Comparison of ENCODE assay signal across 8 mouse cellular contexts in the genomic region with DNA sequence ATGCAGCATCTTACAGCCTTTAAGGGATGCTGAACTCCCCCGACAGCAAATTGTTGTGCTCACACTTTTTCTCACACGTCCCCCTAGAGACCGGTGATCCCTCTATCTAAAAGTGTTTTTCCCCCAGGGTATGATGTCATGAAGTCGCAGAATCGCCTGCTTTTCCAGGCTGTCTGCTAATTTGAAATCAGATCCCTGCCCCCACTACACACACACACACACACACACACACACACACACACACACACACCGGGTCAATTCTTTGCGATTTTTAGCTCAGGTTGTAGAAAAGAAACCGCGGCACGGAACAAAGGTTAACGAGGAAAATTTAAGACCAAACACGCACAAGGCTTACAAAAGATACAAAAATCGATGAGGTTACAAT. TPM values are rescaled to one million over a fixed set of nuclear protein-coding genes. Genes with fewer than 3 reads are reported as not detected.
A peak's percentile ranks its signal among the peaks of the same experiment; 100 is the strongest.
DNase-seq lines count a peak whose midpoint lies in the region; ATAC-seq and TF ChIP-seq lines count a peak whose summit lies in the region.

No protein-coding gene starts in this region.

- WGBS in cerebellum, adult 2 months: 2% methylated on average over 13 of the region's 13 CpGs
- WGBS in lung, postnatal 0 days: 3% methylated on average over 13 of the region's 13 CpGs
- 5% methylated on average over 13 of the region's 13 CpGs for WGBS in limb, embryonic 12.5 days
- WGBS in small intestine, adult 2 months: 2% methylated on average over 13 of the region's 13 CpGs

- H3K9ac ChIP-seq in lung, postnatal 0 days (replicated peaks; ENCODE audit: low read depth): no peak overlapping the region
- H3K9ac ChIP-seq in limb, embryonic 12.5 days (replicated peaks): peak overlapping the region; percentile 77; the same call in 1 of the 2 replicates

- no peaks in the 10 kb centered on the region for H3K36me3 ChIP-seq in lung, postnatal 0 days (ENCODE audit: insufficient read depth, low read length)
- no peaks in the 10 kb centered on the region for H3K36me3 ChIP-seq in limb, embryonic 12.5 days
- H3K36me3 ChIP-seq in small intestine, adult 2 months (ENCODE audit: control insufficient read depth, insufficient read depth, low read length): no peaks in the 10 kb centered on the region

- H3K9me3 ChIP-seq in lung, postnatal 0 days (ENCODE audit: low read length): no peaks in the 10 kb centered on the region
- H3K9me3 ChIP-seq in limb, embryonic 12.5 days: no peaks in the 10 kb centered on the region

- peak overlapping the region; percentile 72 for H3K4me3 ChIP-seq in cerebellum, adult 2 months (replicated peaks; ENCODE audit: insufficient read depth, low read depth, low read length)
- peak overlapping the region; percentile 62 for H3K4me3 ChIP-seq in lung, postnatal 0 days (ENCODE audit: low read depth, low read length)
- peak overlapping the region; percentile 80 for H3K4me3 ChIP-seq in limb, embryonic 12.5 days (replicated peaks)
- peak overlapping the region; percentile 88 for H3K4me3 ChIP-seq in small intestine, adult 2 months (ENCODE audit: low read depth, low read length)

- no peak for DNase-seq in cerebellum, adult 2 months
- DNase-seq in cerebellum, adult 8-10 months: no peak
- peak; percentile 5 for DNase-seq in lung, postnatal 0 days (ENCODE audit: low spot score)
- DNase-seq in lung, postnatal 4 days: no peak
- DNase-seq in thymus, postnatal 10 days (ENCODE audit: low spot score in 2 of 2): no peak
- DNase-seq in frontal cortex, adult 2 months (ENCODE audit: extremely low spot score in 1 of 2, low spot score in 1 of 2): no peak

- H3K27me3 ChIP-seq in cerebellum, adult 2 months (ENCODE audit: control insufficient read depth, insufficient read depth, low read length): no peaks in the 10 kb centered on the region
- peaks cover 4% of the 10 kb centered on the region; the same call in 1 of the 2 replicates for H3K27me3 ChIP-seq in lung, postnatal 0 days (replicated peaks; ENCODE audit: insufficient read depth, low read length)
- peaks cover 16% of the 10 kb centered on the region for H3K27me3 ChIP-seq in limb, embryonic 12.5 days
- peaks cover 10% of the 10 kb centered on the region for H3K27me3 ChIP-seq in small intestine, adult 2 months (ENCODE audit: control insufficient read depth, insufficient read depth, low read length)

- no peak for TF ChIP-seq EP300 in lung, postnatal 0 days (IDR thresholded peaks at IDR 0.05)

- ATAC-seq in lung, postnatal 0 days: no peak
- ATAC-seq in limb, embryonic 12.5 days (ENCODE audit: insufficient number of reproducible peaks, insufficient read depth, low FRiP score, low TSS enrichment, low read depth): no peak

- H3K27ac ChIP-seq in cerebellum, adult 2 months (ENCODE audit: insufficient read depth, low read length): peak overlapping the region; percentile 66
- no peak overlapping the region for H3K27ac ChIP-seq in lung, postnatal 0 days (ENCODE audit: low read length)
- no peak overlapping the region for H3K27ac ChIP-seq in limb, embryonic 12.5 days
- no peak overlapping the region for H3K27ac ChIP-seq in small intestine, adult 2 months (ENCODE audit: insufficient read depth, low read depth, low read length)

- no peak for TF ChIP-seq POLR2A in cerebellum, adult 2 months (IDR thresholded peaks at IDR 0.05; ENCODE audit: borderline replicate concordance, insufficient read depth, low read length)
- TF ChIP-seq POLR2A in small intestine, adult 2 months (IDR thresholded peaks at IDR 0.05; ENCODE audit: low read depth, low read length): no peak

- H3K4me2 ChIP-seq in lung, postnatal 0 days (replicated peaks; ENCODE audit: low read depth, low read length): peak overlapping the region; percentile 96
- peak overlapping the region; percentile 98 for H3K4me2 ChIP-seq in limb, embryonic 12.5 days

- no peak for TF ChIP-seq CTCF in cerebellum, adult 2 months (IDR thresholded peaks at IDR 0.05; ENCODE audit: borderline replicate concordance, insufficient read depth, low read depth, low read length)
- TF ChIP-seq CTCF in lung, postnatal 0 days (IDR thresholded peaks at IDR 0.05): no peak
- no peak for TF ChIP-seq CTCF in small intestine, adult 2 months (IDR thresholded peaks at IDR 0.05; ENCODE audit: extremely low read depth, insufficient read length, insufficient replicate concordance, low read depth, low read length)

- peaks cover 5% of the 10 kb centered on the region for H3K4me1 ChIP-seq in cerebellum, adult 2 months (ENCODE audit: control insufficient read depth, insufficient read depth, low read length)
- H3K4me1 ChIP-seq in lung, postnatal 0 days (ENCODE audit: insufficient read depth, low read depth, low read length): no peaks in the 10 kb centered on the region
- peaks cover 17% of the 10 kb centered on the region for H3K4me1 ChIP-seq in limb, embryonic 12.5 days (replicated peaks)
- H3K4me1 ChIP-seq in small intestine, adult 2 months (ENCODE audit: control insufficient read depth, insufficient read depth, insufficient read length, low read length): no peaks in the 10 kb centered on the region

RNA-seq across cellular contexts. Expression of gene Dmxl2, which starts 0.7 kb away (rescaled TPM):
- polyA plus RNA-seq in cerebellum, adult 2 months (2012; rRNA removed): 97.9 and 98.9 TPM in 2 replicates
- 4.8 and 5.1 TPM in 2 replicates for polyA plus RNA-seq in lung, postnatal 0 days (2015; fragmentation: Nextera tagmentation; extraction: Ambion mirVana)
- 5.4 and 7.1 TPM in 2 replicates for polyA plus RNA-seq in limb, embryonic 12.5 days (2016; fragmentation: Nextera tagmentation; extraction: Ambion mirVana)
- 0.51 and 0.63 TPM in 2 replicates for polyA plus RNA-seq in small intestine, adult 2 months (2012; rRNA removed)
- 87.6 and 92.6 TPM in 2 replicates for polyA plus RNA-seq in frontal cortex, adult 2 months (2012; rRNA removed)

RNA-seq across cellular contexts. Expression of gene Sh2d7, which starts 36.7 kb away (rescaled TPM):
- polyA plus RNA-seq in cerebellum, adult 2 months (2012; rRNA removed): not detected in 2 replicates
- not detected in 2 replicates for polyA plus RNA-seq in lung, postnatal 0 days (2015; fragmentation: Nextera tagmentation; extraction: Ambion mirVana)
- polyA plus RNA-seq in limb, embryonic 12.5 days (2016; fragmentation: Nextera tagmentation; extraction: Ambion mirVana): not detected in 2 replicates
- 2.1 and 5.7 TPM in 2 replicates for polyA plus RNA-seq in small intestine, adult 2 months (2012; rRNA removed)
- 0.06 TPM in 1 of 2 replicates, not detected in the other for polyA plus RNA-seq in frontal cortex, adult 2 months (2012; rRNA removed)

RNA-seq across cellular contexts. Expression of gene Cib2, which starts 57.9 kb away (rescaled TPM):
- 31.7 and 40.2 TPM in 2 replicates for polyA plus RNA-seq in cerebellum, adult 2 months (2012; rRNA removed)
- 6.2 and 7.5 TPM in 2 replicates for polyA plus RNA-seq in lung, postnatal 0 days (2015; fragmentation: Nextera tagmentation; extraction: Ambion mirVana)
- 22.3 and 23.0 TPM in 2 replicates for polyA plus RNA-seq in limb, embryonic 12.5 days (2016; fragmentation: Nextera tagmentation; extraction: Ambion mirVana)
- polyA plus RNA-seq in small intestine, adult 2 months (2012; rRNA removed): 1.5 and 2.6 TPM in 2 replicates
- 29.3 and 34.6 TPM in 2 replicates for polyA plus RNA-seq in frontal cortex, adult 2 months (2012; rRNA removed)

Comparison
In these comparisons a context has a peak if more than half of its experiments do, and no peak if none do; other contexts are left out.
1. RNA of gene Dmxl2, which starts 0.7 kb away (polyA plus RNA-seq): 97.9 to 98.9 TPM in cerebellum, adult 2 months and 87.6 to 92.6 TPM in frontal cortex, adult 2 months; 5.4 to 7.1 TPM in limb, embryonic 12.5 days, 4.8 to 5.1 TPM in lung, postnatal 0 days and 0.51 to 0.63 TPM in small intestine, adult 2 months; every median in the first group is over 10 times any median in the second.
2. Peak in every context shown above with its lines, with median percentiles within 50 percentile points of each other: H3K4me3 ChIP-seq.